Mouse (Mus musculus): Measurements from ENCODE around the gene Hnrnph2. TPM values are rescaled to one million over a fixed set of nuclear protein-coding genes. Genes with fewer than 3 reads are reported as not detected.

The Hnrnph2 gene
- polyA plus RNA-seq, 1 experiment from 2014 or later = 140 TPM

Other genes starting within 250 kb of the Hnrnph2 start
- gene Drp2, start 196.6 kb upstream of the Hnrnph2 start, polyA plus RNA-seq (2015; fragmentation: Nextera tagmentation; extraction: Ambion mirVana) = 2.8 and 3.4 TPM in 2 replicates
- gene Taf7l, start 124.7 kb upstream of the Hnrnph2 start, polyA plus RNA-seq (2015; fragmentation: Nextera tagmentation; extraction: Ambion mirVana) = 0.20 and 0.27 TPM in 2 replicates
- 64.1 and 67.9 TPM in 2 replicates for gene Timm8a1, start 59.3 kb upstream of the Hnrnph2 start, polyA plus RNA-seq (2015; fragmentation: Nextera tagmentation; extraction: Ambion mirVana)
- 1.4 and 3.4 TPM in 2 replicates for gene Btk, start 17.6 kb upstream of the Hnrnph2 start, polyA plus RNA-seq (2015; fragmentation: Nextera tagmentation; extraction: Ambion mirVana)
- gene Rpl36a, start 15.5 kb upstream of the Hnrnph2 start, polyA plus RNA-seq (2015; fragmentation: Nextera tagmentation; extraction: Ambion mirVana) = 338 and 416 TPM in 2 replicates
- gene Gla, start 54 bp upstream of the Hnrnph2 start, polyA plus RNA-seq (2015; fragmentation: Nextera tagmentation; extraction: Ambion mirVana) = 4.2 and 4.6 TPM in 2 replicates
- gene Armcx4, start 85.3 kb downstream of the Hnrnph2 start, polyA plus RNA-seq (2015; fragmentation: Nextera tagmentation; extraction: Ambion mirVana) = 4.4 and 5.6 TPM in 2 replicates
- 66.5 TPM in 2 replicates for gene Armcx1, start 116.8 kb downstream of the Hnrnph2 start, polyA plus RNA-seq (2015; fragmentation: Nextera tagmentation; extraction: Ambion mirVana)
- 32.3 and 33.3 TPM in 2 replicates for gene Armcx6, start 150.2 kb downstream of the Hnrnph2 start, polyA plus RNA-seq (2015; fragmentation: Nextera tagmentation; extraction: Ambion mirVana)
- gene Armcx3, start 155.4 kb downstream of the Hnrnph2 start, polyA plus RNA-seq (2015; fragmentation: Nextera tagmentation; extraction: Ambion mirVana) = 95.4 and 108 TPM in 2 replicates
- gene Armcx2, start 208.0 kb downstream of the Hnrnph2 start, polyA plus RNA-seq (2015; fragmentation: Nextera tagmentation; extraction: Ambion mirVana) = 77.1 and 83.1 TPM in 2 replicates

Measured in limb, embryonic 15.5 days (tissue).